Comparison of ENCODE assay signal across 8 mouse cellular contexts in the genomic region with DNA sequence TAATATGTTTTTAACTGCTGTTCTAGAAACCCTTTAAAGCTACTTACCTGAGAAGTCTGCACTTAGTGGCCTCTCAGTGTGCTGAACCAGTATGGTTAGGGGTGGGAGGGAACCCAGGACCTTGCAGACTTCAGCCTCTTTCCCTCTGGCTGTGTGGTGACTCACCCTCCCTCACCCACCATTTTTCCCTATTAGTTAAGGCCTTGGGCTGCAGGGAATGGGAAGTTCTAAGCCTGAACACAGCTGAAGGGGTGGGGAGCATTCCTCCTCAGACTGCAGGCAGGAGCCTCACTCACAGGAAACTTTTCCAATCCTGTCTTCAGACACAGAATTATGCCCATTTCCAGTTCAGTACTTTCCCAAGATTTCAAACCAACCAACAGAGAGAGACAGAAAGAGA. TPM values are rescaled to one million over a fixed set of nuclear protein-coding genes. Genes with fewer than 3 reads are reported as not detected.
DNase-seq lines count a peak whose midpoint lies in the region; ATAC-seq and TF ChIP-seq lines count a peak whose summit lies in the region.

No protein-coding gene starts in this region.

- peaks cover 9% of the 10 kb centered on the region for H3K4me1 ChIP-seq in embryonic fibroblast, embryonic 13.5 days (ENCODE audit: control insufficient read depth, insufficient read depth, low read length)
- H3K4me1 ChIP-seq in liver, embryonic 16.5 days (ENCODE audit: control insufficient read depth, low read depth, low read length): peaks cover 61% of the 10 kb centered on the region

- TF ChIP-seq CTCF in embryonic fibroblast, embryonic 13.5 days (IDR thresholded peaks at IDR 0.05; ENCODE audit: borderline replicate concordance, insufficient read depth, low read length): no peak

- H3K9ac ChIP-seq in liver, embryonic 16.5 days (ENCODE audit: low read depth, low read length): peak overlapping the region; percentile 65

- peak overlapping the region; percentile 98 for H3K27ac ChIP-seq in embryonic fibroblast, embryonic 13.5 days (ENCODE audit: insufficient read depth, low read length)
- peak overlapping the region; percentile 100 for H3K27ac ChIP-seq in liver, embryonic 16.5 days (ENCODE audit: low read length)

- ATAC-seq in liver, embryonic 16.5 days (ENCODE audit: low read depth): no peak

- H3K4me3 ChIP-seq in embryonic fibroblast, embryonic 13.5 days (ENCODE audit: insufficient read depth, low read length): no peak overlapping the region
- H3K4me3 ChIP-seq in liver, embryonic 16.5 days (ENCODE audit: low read depth, low read length): peak overlapping the region; percentile 94

- peak; percentile 12 to 23 for DNase-seq in lung, adult 18-20 months
- DNase-seq in lung, postnatal 4 days: no peak
- DNase-seq in Muller cell, postnatal 12 days (ENCODE audit: inconsistent ontology term): peak; percentile 78
- no peak for DNase-seq in layer of hippocampus, adult 11-12 months (ENCODE audit: low spot score)
- no peak for DNase-seq in layer of hippocampus, adult 9-11 months
- DNase-seq in frontal cortex, postnatal 36 days (ENCODE audit: low spot score in 2 of 2): no peak

- no peaks in the 10 kb centered on the region for H3K27me3 ChIP-seq in liver, embryonic 16.5 days (ENCODE audit: control insufficient read depth, insufficient read depth, low read depth, low read length)

- no peaks in the 10 kb centered on the region for H3K9me3 ChIP-seq in liver, embryonic 16.5 days (replicated peaks; ENCODE audit: control insufficient read depth, low read length)

- H3K36me3 ChIP-seq in liver, embryonic 16.5 days (ENCODE audit: control insufficient read depth, insufficient read depth): peaks cover 13% of the 10 kb centered on the region

- peak overlapping the region; percentile 63 for H3K4me2 ChIP-seq in liver, embryonic 16.5 days (ENCODE audit: low read depth, low read length)

- TF ChIP-seq POLR2A in embryonic fibroblast, embryonic 13.5 days (IDR thresholded peaks at IDR 0.05; ENCODE audit: low read depth, low read length): peak; percentile 30; the same call in 1 of the 2 replicates

RNA-seq across cellular contexts. Expression of a gene that starts 3.1 kb away (rescaled TPM):
- polyA plus RNA-seq in embryonic fibroblast, embryonic 13.5 days (2011; ENCODE audit: insufficient read length, low read depth, missing spikeins): 328 and 399 TPM in 2 replicates
- 5,943 and 6,062 TPM in 2 replicates for polyA plus RNA-seq in liver, embryonic 16.5 days (2015; fragmentation: Nextera tagmentation; extraction: Ambion mirVana)

RNA-seq across cellular contexts. Expression of a gene that starts 5.9 kb away (rescaled TPM):
- polyA plus RNA-seq in embryonic fibroblast, embryonic 13.5 days (2011; ENCODE audit: insufficient read length, low read depth, missing spikeins): 93.4 and 102 TPM in 2 replicates
- 61.7 and 68.8 TPM in 2 replicates for polyA plus RNA-seq in liver, embryonic 16.5 days (2015; fragmentation: Nextera tagmentation; extraction: Ambion mirVana)

RNA-seq across cellular contexts. Expression of a gene that starts 35.8 kb away (rescaled TPM):
- 22.9 and 24.5 TPM in 2 replicates for polyA plus RNA-seq in embryonic fibroblast, embryonic 13.5 days (2011; ENCODE audit: insufficient read length, low read depth, missing spikeins)
- polyA plus RNA-seq in liver, embryonic 16.5 days (2015; fragmentation: Nextera tagmentation; extraction: Ambion mirVana): 14.9 and 15.2 TPM in 2 replicates

RNA-seq across cellular contexts. Expression of a gene that starts 35.9 kb away (rescaled TPM):
- 575 and 590 TPM in 2 replicates for polyA plus RNA-seq in embryonic fibroblast, embryonic 13.5 days (2011; ENCODE audit: insufficient read length, low read depth, missing spikeins)
- 190 and 213 TPM in 2 replicates for polyA plus RNA-seq in liver, embryonic 16.5 days (2015; fragmentation: Nextera tagmentation; extraction: Ambion mirVana)

RNA-seq across cellular contexts. Expression of a gene that starts 45.1 kb away (rescaled TPM):
- polyA plus RNA-seq in embryonic fibroblast, embryonic 13.5 days (2011; ENCODE audit: insufficient read length, low read depth, missing spikeins): 2.6 and 3.7 TPM in 2 replicates
- 14.4 and 15.0 TPM in 2 replicates for polyA plus RNA-seq in liver, embryonic 16.5 days (2015; fragmentation: Nextera tagmentation; extraction: Ambion mirVana)

Comparison
In these comparisons a context has a peak if more than half of its experiments do, and no peak if none do; other contexts are left out.
1. DNase-seq: peak in lung, adult 18-20 months (2 of 2) and Muller cell, postnatal 12 days (single experiment); none in lung, postnatal 4 days (0 of 2), layer of hippocampus, adult 11-12 months (single experiment), layer of hippocampus, adult 9-11 months (single experiment) and frontal cortex, postnatal 36 days (0 of 2).
2. RNA of a gene that starts 3.1 kb away (polyA plus RNA-seq): 5,943 to 6,062 TPM in liver, embryonic 16.5 days; 328 to 399 TPM in embryonic fibroblast, embryonic 13.5 days; every median in the first group is over 10 times any median in the second.